Mouse (Mus musculus) limb, embryonic 13.5 days (tissue): ENCODE data around the gene Rpl3l. TPM values are rescaled to one million over a fixed set of nuclear protein-coding genes. Genes with fewer than 3 reads are reported as not detected.

Source experiments
- polyA plus RNA-seq: library from polyadenylated mRNA; unstranded; fragments of >200 nt; fragmentation: Nextera tagmentation; extraction: Ambion mirVana; gene quantifications from 2 replicates; pipeline ENCODE4 v1.2.1, GENCODE M21; 2015

Gene Rpl3l
- polyA plus RNA-seq, 1 experiment from 2014 or later: not detected

Other genes with a start within 250 kb of the Rpl3l start
- 33.1 and 35.6 TPM in 2 replicates for gene Mlst8, start 248.7 kb upstream of the Rpl3l start, polyA plus RNA-seq
- 5.0 and 5.2 TPM in 2 replicates for gene Caskin1, start 239.2 kb upstream of the Rpl3l start, polyA plus RNA-seq
- 96.2 and 103 TPM in 2 replicates for gene Traf7, start 199.9 kb upstream of the Rpl3l start, polyA plus RNA-seq
- gene Rab26, start 193.6 kb upstream of the Rpl3l start, polyA plus RNA-seq: 3.4 TPM in 2 replicates
- gene Pkd1, start 178.0 kb upstream of the Rpl3l start, polyA plus RNA-seq: 22.3 and 36.6 TPM in 2 replicates
- gene Tsc2, start 95.2 kb upstream of the Rpl3l start, polyA plus RNA-seq: 65.5 and 72.2 TPM in 2 replicates
- 23.7 and 25.0 TPM in 2 replicates for gene Nthl1, start 95.1 kb upstream of the Rpl3l start, polyA plus RNA-seq
- 58.1 and 59.3 TPM in 2 replicates for gene Slc9a3r2, start 77.5 kb upstream of the Rpl3l start, polyA plus RNA-seq
- gene Npw, start 69.4 kb upstream of the Rpl3l start, polyA plus RNA-seq: 0.80 TPM in 2 replicates
- 22.2 and 24.7 TPM in 2 replicates for gene Zfp598, start 58.1 kb upstream of the Rpl3l start, polyA plus RNA-seq
- gene Syngr3, start 37.9 kb upstream of the Rpl3l start, polyA plus RNA-seq: 7.8 and 8.4 TPM in 2 replicates
- 46.6 and 48.1 TPM in 2 replicates for gene Gfer, start 31.7 kb upstream of the Rpl3l start, polyA plus RNA-seq
- 2.5 and 3.1 TPM in 2 replicates for gene Noxo1, start 31.6 kb upstream of the Rpl3l start, polyA plus RNA-seq
- 79.8 and 84.6 TPM in 2 replicates for gene Tbl3, start 20.2 kb upstream of the Rpl3l start, polyA plus RNA-seq
- not detected in 2 replicates for gene Rnf151, start 9.8 kb upstream of the Rpl3l start, polyA plus RNA-seq
- gene Rps2, start 9.7 kb upstream of the Rpl3l start, polyA plus RNA-seq: 1,267 and 1,298 TPM in 2 replicates
- gene Ndufb10, start 3.3 kb upstream of the Rpl3l start, polyA plus RNA-seq: 206 and 215 TPM in 2 replicates
- 23.1 and 26.0 TPM in 2 replicates for gene Msrb1, start 8.8 kb downstream of the Rpl3l start, polyA plus RNA-seq
- gene Hs3st6, start 25.2 kb downstream of the Rpl3l start, polyA plus RNA-seq: 2.6 and 3.7 TPM in 2 replicates
- gene Meiob, start 76.5 kb downstream of the Rpl3l start, polyA plus RNA-seq: not detected in 2 replicates
- gene Hagh, start 112.3 kb downstream of the Rpl3l start, polyA plus RNA-seq: 27.6 and 28.0 TPM in 2 replicates
- 18.4 and 20.4 TPM in 2 replicates for gene Fahd1, start 122.5 kb downstream of the Rpl3l start, polyA plus RNA-seq
- gene Igfals, start 138.2 kb downstream of the Rpl3l start, polyA plus RNA-seq: 0.26 and 0.50 TPM in 2 replicates
- gene Nubp2, start 158.5 kb downstream of the Rpl3l start, polyA plus RNA-seq: 49.6 and 49.8 TPM in 2 replicates
- gene Spsb3, start 158.8 kb downstream of the Rpl3l start, polyA plus RNA-seq: 38.5 and 40.0 TPM in 2 replicates
- 33.9 and 35.6 TPM in 2 replicates for gene Eme2, start 167.3 kb downstream of the Rpl3l start, polyA plus RNA-seq
- gene Mrps34, start 167.3 kb downstream of the Rpl3l start, polyA plus RNA-seq: 80.4 and 83.3 TPM in 2 replicates
- gene Nme3, start 168.7 kb downstream of the Rpl3l start, polyA plus RNA-seq: 35.5 and 38.2 TPM in 2 replicates
- gene Mapk8ip3, start 209.2 kb downstream of the Rpl3l start, polyA plus RNA-seq: 42.7 and 45.2 TPM in 2 replicates
- 224 and 236 TPM in 2 replicates for gene Jpt2, start 232.9 kb downstream of the Rpl3l start, polyA plus RNA-seq